15 mouse cellular contexts compared by ENCODE assay signal in genomic region chr13:95833473-95833872, GRCm38 (mm10).
"Had no signal": no experiment of that assay in that cellular context is flagged by ENCODE, and none has a peak within 500 bp of the region (broad histone marks: within the 10 kb centered on the region; RNA-seq: fewer than 3 reads in every experiment).

No protein-coding gene starts in this region.

- H3K4me3 ChIP-seq: liver, embryonic 15.5 days; midbrain, embryonic 10.5 days; myocyte; neural tube, embryonic 15.5 days had no signal

- H3K9ac ChIP-seq: liver, embryonic 15.5 days; neural tube, embryonic 15.5 days had no signal

- H3K4me1 ChIP-seq: neural tube, embryonic 15.5 days had no signal

- H3K9me3 ChIP-seq: liver, embryonic 15.5 days; midbrain, embryonic 10.5 days; neural tube, embryonic 15.5 days had no signal

- H3K27ac ChIP-seq: liver, embryonic 15.5 days; midbrain, embryonic 10.5 days; neural tube, embryonic 15.5 days had no signal

- H3K36me3 ChIP-seq: liver, embryonic 15.5 days; neural tube, embryonic 15.5 days had no signal

- H3K27me3 ChIP-seq: liver, embryonic 15.5 days; neural tube, embryonic 15.5 days had no signal

- DNase-seq: kidney, adult 8-10 months; kidney, postnatal 36 days; left cerebral cortex, postnatal 4 days; lung, adult 2 months; lung, postnatal 4 days; midbrain, embryonic 14.5 days; right cerebral cortex, adult 18-20 months; right cerebral cortex, postnatal 25 days; thymus, postnatal 14 days had no signal

- ATAC-seq: lung, postnatal 0 days had no signal

- H3K4me2 ChIP-seq: liver, embryonic 11.5 days; liver, embryonic 15.5 days; neural tube, embryonic 15.5 days had no signal
